Comparison of ENCODE assay signal across 8 mouse cellular contexts in the genomic region with DNA sequence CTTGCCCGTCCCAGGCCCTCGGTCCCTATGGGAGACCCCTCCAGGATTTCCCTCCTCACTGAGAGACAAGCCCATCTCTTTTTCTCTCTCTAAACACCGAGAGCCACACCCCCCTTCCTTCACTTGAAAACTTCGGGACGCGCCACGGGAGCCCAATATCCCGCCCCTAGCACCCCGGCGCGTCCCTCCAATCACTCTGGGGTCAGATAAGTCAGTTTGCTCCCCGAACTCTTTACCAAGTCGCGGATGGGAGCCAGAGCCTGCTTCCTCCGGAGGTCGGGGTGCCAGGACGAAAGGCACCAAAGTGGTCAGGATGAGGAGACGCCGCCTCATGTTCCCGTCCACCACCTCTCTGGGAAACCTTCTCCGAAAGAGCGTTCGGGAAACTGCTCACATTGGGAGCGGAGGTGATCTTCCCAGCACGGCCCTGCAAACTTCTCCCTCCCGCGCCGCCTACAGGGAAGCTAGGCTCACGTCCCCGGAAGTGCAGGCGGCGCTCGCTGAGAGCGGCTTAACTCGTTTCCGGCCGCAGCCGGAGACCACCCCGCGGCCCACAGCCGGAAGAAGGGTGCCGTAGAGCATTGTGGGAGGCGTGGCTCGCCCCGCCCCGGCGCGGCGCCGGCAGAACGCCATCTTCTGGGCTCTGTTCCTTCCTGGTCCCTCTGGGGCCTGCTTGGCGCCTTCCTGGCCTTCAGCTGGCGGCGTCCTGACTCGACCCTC. TPM values are rescaled to one million over a fixed set of nuclear protein-coding genes. Genes with fewer than 3 reads are reported as not detected.
DNase-seq lines count a peak whose midpoint lies in the region; ATAC-seq lines count a peak whose summit lies in the region.

Gene Adam17, minus strand, starts transcription at position 533 of the 720 bp plus-strand sequence.

- no peaks in the 10 kb centered on the region for H3K36me3 ChIP-seq in lung, embryonic 16.5 days (ENCODE audit: control insufficient read depth, insufficient read depth, low read length)

- H3K9me3 ChIP-seq in lung, embryonic 16.5 days (ENCODE audit: control insufficient read depth, low read length), result no peaks in the 10 kb centered on the region

- under 1% methylated on average over 55 of the region's 55 CpGs for WGBS in lung, embryonic 16.5 days

- H3K4me2 ChIP-seq in lung, embryonic 16.5 days (ENCODE audit: low read depth, low read length), result peak within 1 kb of the TSS; percentile 68

- H3K4me1 ChIP-seq in lung, embryonic 16.5 days (replicated peaks; ENCODE audit: control insufficient read depth, insufficient read depth, low read length), result peaks cover 5% of the 10 kb centered on the region; the same call in 1 of the 2 replicates

- no peaks in the 10 kb centered on the region for H3K27me3 ChIP-seq in lung, embryonic 16.5 days (ENCODE audit: control insufficient read depth, insufficient read depth, low read depth, low read length)

- peak within 1 kb of the TSS; percentile 98 for H3K27ac ChIP-seq in lung, embryonic 16.5 days (ENCODE audit: low read length)

- peak; percentile 71 for DNase-seq in MEL-GATA-1-ER (ENCODE audit: extremely low read depth, low read depth)
- DNase-seq in cerebellum, adult 8-10 months, result peak; percentile 95
- DNase-seq in forelimb bud, embryonic 11.5 days (ENCODE audit: low read depth, low spot score), result peak; percentile 96
- peak; percentile 89 for DNase-seq in layer of hippocampus, adult 9-10 months (ENCODE audit: low spot score)
- peak; percentile 94 for DNase-seq in ovary, postnatal 10 days (ENCODE audit: low spot score)
- DNase-seq in thymus, postnatal 10 days (ENCODE audit: low spot score in 2 of 2), result peak; percentile 91 to 94

- peak; percentile 93 to 94 for ATAC-seq in hematopoietic stem cell, adult 5-6 weeks (replicated peaks in 1 of 2; ENCODE audit: insufficient read depth in 1 of 2, low FRiP score in 2 of 2, low TSS enrichment in 1 of 2, low read depth in 1 of 2, poor library complexity in 2 of 2, severe bottlenecking in 2 of 2)
- peak; percentile 99 for ATAC-seq in lung, embryonic 16.5 days (ENCODE audit: low read depth)

- H3K9ac ChIP-seq in lung, embryonic 16.5 days (ENCODE audit: low read length), result peak within 1 kb of the TSS; percentile 95

- peak within 1 kb of the TSS; percentile 80 for H3K4me3 ChIP-seq in lung, embryonic 16.5 days (ENCODE audit: low read length)

RNA-seq across cellular contexts. Expression of gene Adam17, which starts in this region (rescaled TPM):
- 44.0 and 48.7 TPM in 2 replicates for total RNA-seq in hematopoietic stem cell, adult 5-6 weeks (2017)
- polyA plus RNA-seq in lung, embryonic 16.5 days (2015; fragmentation: Nextera tagmentation; extraction: Ambion mirVana), result 55.6 and 56.2 TPM in 2 replicates

Comparison
In these comparisons a context has a peak if more than half of its experiments do, and no peak if none do; other contexts are left out.
1. Peak in every context shown above with its lines: DNase-seq, ATAC-seq, H3K4me3 ChIP-seq and H3K27ac ChIP-seq.